ENCODE assay signal across 8 mouse cellular contexts in genomic region chr16:90385326-90385687, GRCm38 (mm10). TPM values are rescaled to one million over a fixed set of nuclear protein-coding genes. Genes with fewer than 3 reads are reported as not detected.
A peak's percentile ranks its signal among the peaks of the same experiment; 100 is the strongest.
DNase-seq lines count a peak whose midpoint lies in the region; ATAC-seq and TF ChIP-seq lines count a peak whose summit lies in the region.

No protein-coding gene starts in this region.

- peak overlapping the region; percentile 61 for H3K4me2 ChIP-seq in liver, embryonic 13.5 days

- peaks cover 23% of the 10 kb centered on the region for H3K4me1 ChIP-seq in testis, adult 2 months (ENCODE audit: control insufficient read depth, insufficient read depth, low read length)
- peaks cover 12% of the 10 kb centered on the region for H3K4me1 ChIP-seq in liver, embryonic 13.5 days (replicated peaks)

- H3K9ac ChIP-seq in liver, embryonic 13.5 days = peak overlapping the region; percentile 64

- ATAC-seq in frontal cortex, adult (ENCODE audit: low TSS enrichment) = peak; percentile 11; the same call in 1 of the 2 replicates
- ATAC-seq in liver, embryonic 13.5 days (ENCODE audit: low read depth) = peak; percentile 25; the same call in 1 of the 2 replicates

- TF ChIP-seq CTCF in testis, adult 2 months (IDR thresholded peaks at IDR 0.05; ENCODE audit: control insufficient read depth, insufficient read depth, insufficient replicate concordance, low read depth, low read length) = no peak

- H3K4me3 ChIP-seq in testis, adult 2 months (ENCODE audit: control insufficient read depth, low read depth, low read length) = peak overlapping the region; percentile 79
- peak overlapping the region; percentile 59 for H3K4me3 ChIP-seq in liver, embryonic 13.5 days (replicated peaks)

- H3K36me3 ChIP-seq in testis, adult 2 months (ENCODE audit: control insufficient read depth, insufficient read depth, low read length) = no peaks in the 10 kb centered on the region
- no peaks in the 10 kb centered on the region for H3K36me3 ChIP-seq in liver, embryonic 13.5 days

- no peak for DNase-seq in frontal cortex, postnatal 14 days (ENCODE audit: low spot score in 2 of 2)
- no peak for DNase-seq in testis, postnatal 10 days (ENCODE audit: low spot score)
- DNase-seq in liver, embryonic 13.5 days = no peak
- no peak for DNase-seq in urinary bladder, postnatal 10 days (ENCODE audit: low spot score)
- DNase-seq in ovary, postnatal 14 days (ENCODE audit: low spot score) = no peak
- no peak for DNase-seq in adipocyte (ENCODE audit: low spot score)

- no peak for TF ChIP-seq POLR2A in testis, adult 2 months (IDR thresholded peaks at IDR 0.05; ENCODE audit: control insufficient read depth, low read depth, low read length)

- 2% methylated on average over 16 of the region's 16 CpGs for WGBS in liver, embryonic 13.5 days (ENCODE audit: insufficient replicate concordance)

- peaks cover 8% of the 10 kb centered on the region for H3K27me3 ChIP-seq in testis, adult 2 months (ENCODE audit: control insufficient read depth, insufficient read depth, low read length)
- H3K27me3 ChIP-seq in liver, embryonic 13.5 days = peaks cover 68% of the 10 kb centered on the region

- no peaks in the 10 kb centered on the region; the same call in 1 of the 2 replicates for H3K9me3 ChIP-seq in liver, embryonic 13.5 days (replicated peaks)

- no peak overlapping the region for H3K27ac ChIP-seq in testis, adult 2 months (ENCODE audit: control insufficient read depth, insufficient read depth, low read depth, low read length)
- peak overlapping the region; percentile 79; the same call in 1 of the 2 replicates for H3K27ac ChIP-seq in liver, embryonic 13.5 days

RNA-seq across cellular contexts. Expression of gene Hunk, which starts 0.5 kb away (rescaled TPM):
- 5.0 and 5.7 TPM in 2 replicates for polyA plus RNA-seq in testis, adult 2 months (2012; rRNA removed)
- polyA plus RNA-seq in liver, embryonic 13.5 days (2015; fragmentation: Nextera tagmentation; extraction: Ambion mirVana) = 0.98 and 1.4 TPM in 2 replicates
